Mouse (Mus musculus) E14TG2a.4 (cell line): ENCODE data around the gene Ttc25.

Experiments used
- CTCF ChIP-seq: conservative IDR thresholded peaks from 2 replicates; pipeline ENCODE4 v1.5.1; 2014; ENCODE audit warnings: low read length
- NANOG ChIP-seq: IDR thresholded peaks from 2 replicates; pipeline ENCODE4 v1.6.1; 2014; ENCODE audit warnings: borderline replicate concordance, low read length, mixed read lengths
- POU5F1 ChIP-seq: IDR thresholded peaks from 2 replicates; pipeline ENCODE4 v1.6.1; 2014; ENCODE audit warnings: low read length, borderline replicate concordance

- TF ChIP-seq CTCF (no peak), POU5F1 (no peak), NANOG (peak; percentile 74)
Measured at GRCm38 (mm10) chr11:100616332-100616731, 70.9 kb downstream of the Ttc25 start.
